Mouse (Mus musculus): ENCODE measurements around the gene Sox10. TPM values are rescaled to one million over a fixed set of nuclear protein-coding genes. Genes with fewer than 3 reads are reported as not detected.

Sox10 gene
- not detected for polyA plus RNA-seq (2021)

DNA sequence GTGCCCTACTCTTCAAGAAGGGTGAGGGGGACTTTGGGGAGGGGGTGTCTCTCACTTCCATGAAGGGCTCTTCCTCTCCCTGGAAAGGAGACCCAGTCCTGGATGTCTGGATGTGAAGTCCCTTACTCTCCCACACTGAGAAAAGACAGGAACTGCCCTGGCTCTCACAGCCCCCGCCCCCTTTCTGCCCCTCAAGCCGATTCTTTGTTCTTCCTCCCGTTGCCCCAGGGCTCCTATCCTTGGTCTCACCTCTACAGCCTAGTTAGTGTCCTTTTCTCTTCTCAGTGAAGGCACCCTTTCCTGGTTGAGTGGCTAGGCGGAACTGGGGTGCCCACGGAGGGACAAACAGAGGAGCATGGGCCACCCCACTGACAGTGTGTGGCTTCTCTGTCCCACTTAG lies at the start of gene Sox10:
TSS of gene Sox10 (minus strand) at position 101 of the 400 bp plus-strand sequence.
- peaks cover 7% of the 10 kb centered on the region for H3K27me3 ChIP-seq
- POLR2A ChIA-PET: no interaction called here
- DNase-seq (ENCODE audit: low read depth, low spot score) (no peak), ATAC-seq (no peak)
- in situ Hi-C loops (cut with MboI; ENCODE audit: low pct_unique_long_range_greater_than_20kb): no loop called here
- no peak for TF ChIP-seq CTCF (IDR thresholded peaks at IDR 0.05)
- CTCF ChIA-PET: no interaction called here

DNA sequence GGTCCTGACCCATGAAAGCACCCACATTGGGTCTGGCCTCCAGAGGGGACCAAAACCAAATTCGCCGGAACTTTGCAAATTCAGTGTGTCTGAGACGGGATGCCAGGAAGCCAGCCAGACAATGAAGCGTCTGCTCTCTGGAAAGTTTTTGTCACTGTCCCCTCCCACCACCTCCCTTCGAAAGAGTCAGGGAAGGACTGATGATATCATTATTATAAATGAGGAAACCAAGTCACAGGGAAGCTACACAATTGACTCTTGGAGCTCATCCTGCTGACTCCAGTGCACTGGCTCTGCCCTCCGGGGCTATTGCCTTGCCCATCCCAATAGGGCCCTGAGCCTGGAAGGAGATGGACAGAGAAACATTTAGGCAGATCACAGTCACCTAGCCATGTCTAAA lies 48.6 kb upstream of the Sox10 start:
- POLR2A ChIA-PET: no interaction called here
- DNase-seq (ENCODE audit: low read depth, low spot score) (no peak), ATAC-seq (no peak)
- no peaks in the 10 kb centered on the region for H3K27me3 ChIP-seq
- in situ Hi-C loops (cut with MboI; ENCODE audit: low pct_unique_long_range_greater_than_20kb): loop anchor here (25.0 kb wide), 1 partner anchor 674 kb away; the partner anchor contains the start of gene Apobec3
- TF ChIP-seq CTCF (IDR thresholded peaks at IDR 0.05): no peak
- CTCF ChIA-PET: no interaction called here

DNA sequence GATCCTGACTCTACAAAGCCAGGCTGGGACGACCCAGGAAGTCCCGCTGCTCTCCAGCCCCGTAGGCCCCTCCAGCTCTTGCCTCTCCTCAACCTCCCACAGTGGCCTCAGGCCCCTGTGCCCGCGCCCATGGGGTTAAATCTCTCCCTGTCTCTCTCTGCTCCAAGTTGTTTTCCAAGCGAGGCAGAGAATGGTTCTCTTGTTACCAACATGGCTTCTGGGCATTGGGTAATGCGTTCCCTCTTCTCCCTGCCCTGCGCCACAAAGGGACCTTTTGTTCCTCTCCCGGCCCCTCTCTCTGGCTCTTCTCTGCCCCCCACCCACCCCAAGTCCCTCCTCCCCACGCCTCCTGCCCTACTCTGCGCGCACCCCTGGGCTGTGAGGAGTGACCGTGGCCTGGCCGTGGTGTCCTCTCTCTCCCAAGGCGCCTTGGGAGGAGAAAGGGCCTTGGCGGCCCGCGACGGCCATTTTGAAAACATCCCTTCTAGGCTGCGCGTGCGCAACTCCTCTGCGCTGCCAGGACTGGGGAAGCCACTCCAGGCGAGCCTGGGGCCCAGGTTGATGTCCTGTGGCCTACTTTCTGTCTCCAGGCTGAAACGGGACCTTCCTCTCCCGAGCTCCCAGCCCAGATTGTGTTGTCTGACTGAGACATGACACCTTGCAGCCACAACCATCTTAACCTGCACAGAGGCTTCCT lies 47.9 kb upstream of the Sox10 start:
- ATAC-seq (no peak), DNase-seq (ENCODE audit: low read depth, low spot score) (no peak)
- no peak for TF ChIP-seq CTCF (IDR thresholded peaks at IDR 0.05)
- no peaks in the 10 kb centered on the region for H3K27me3 ChIP-seq
- in situ Hi-C loops (cut with MboI; ENCODE audit: low pct_unique_long_range_greater_than_20kb): loop anchor here (25.0 kb wide), 1 partner anchor 674 kb away; the partner anchor contains the start of gene Apobec3
- ChIA-PET CTCF (interaction anchor here (1.0 kb wide), 1 partner anchor 10 kb away, joined by 3 read pairs; no protein-coding TSS in a partner anchor), POLR2A (no interaction called here)

DNA sequence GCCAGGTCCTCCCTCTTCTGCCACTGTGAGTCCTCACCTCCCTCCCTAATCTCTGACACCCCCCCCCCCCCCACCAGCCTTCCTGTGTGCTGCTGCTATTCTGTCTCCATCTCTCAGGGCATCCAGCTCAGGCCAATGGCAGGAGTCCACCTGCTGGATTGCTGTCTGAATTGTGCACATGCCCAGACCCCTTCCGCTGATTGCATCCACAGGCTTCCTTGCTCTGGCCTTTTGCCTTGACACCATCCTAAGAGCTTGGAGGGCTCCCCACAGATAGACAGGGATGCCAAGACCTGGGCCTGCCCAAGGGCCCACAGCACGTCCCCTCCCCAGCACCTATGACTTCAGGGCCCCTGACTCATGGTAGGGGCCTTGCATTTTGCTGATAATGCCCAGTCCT lies 45.3 kb upstream of the Sox10 start:
- in situ Hi-C loops (cut with MboI; ENCODE audit: low pct_unique_long_range_greater_than_20kb): loop anchor here (25.0 kb wide), 1 partner anchor 677 kb away; the partner anchor contains the start of gene Apobec3
- no peak for DNase-seq (ENCODE audit: low read depth, low spot score)
- no peak for ATAC-seq
- H3K27me3 ChIP-seq: no peaks in the 10 kb centered on the region
- ChIA-PET POLR2A (no interaction called here), CTCF (no interaction called here)
- TF ChIP-seq CTCF (IDR thresholded peaks at IDR 0.05): no peak

DNA sequence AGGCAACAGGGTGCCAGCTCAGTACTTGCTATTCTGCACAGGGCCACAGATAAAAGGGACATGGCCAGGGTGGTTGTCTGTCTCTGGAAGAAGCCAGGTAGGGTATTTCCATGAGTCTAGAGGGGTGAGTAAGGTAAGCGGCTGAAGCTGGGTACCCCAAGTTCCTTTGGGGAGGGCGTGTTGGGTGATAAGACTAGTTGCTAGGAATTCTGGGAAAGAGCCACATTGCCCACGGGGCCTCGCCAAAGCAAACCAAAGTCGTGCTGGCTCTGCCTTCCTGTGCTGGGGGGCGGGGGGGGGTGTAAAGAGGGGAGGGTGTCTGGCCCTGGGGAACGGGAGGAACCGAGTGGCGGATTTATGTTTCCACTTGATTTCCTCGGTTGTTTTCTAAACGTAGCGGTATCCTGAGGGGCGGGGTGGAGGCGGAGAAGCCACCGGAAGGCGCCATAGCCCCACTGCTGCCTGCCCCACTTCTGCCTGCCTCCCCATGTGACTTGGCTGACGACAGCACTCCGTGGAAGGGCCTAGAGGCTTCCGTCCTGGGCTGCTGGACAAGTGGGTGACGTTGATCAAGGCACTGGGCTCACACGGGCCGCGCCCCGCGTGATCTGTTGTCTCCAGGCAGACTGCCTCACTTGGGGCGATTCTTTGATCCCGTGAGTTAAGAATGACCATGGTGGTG lies 43.9 kb upstream of the Sox10 start:
- TF ChIP-seq CTCF (IDR thresholded peaks at IDR 0.05): no peak

DNA sequence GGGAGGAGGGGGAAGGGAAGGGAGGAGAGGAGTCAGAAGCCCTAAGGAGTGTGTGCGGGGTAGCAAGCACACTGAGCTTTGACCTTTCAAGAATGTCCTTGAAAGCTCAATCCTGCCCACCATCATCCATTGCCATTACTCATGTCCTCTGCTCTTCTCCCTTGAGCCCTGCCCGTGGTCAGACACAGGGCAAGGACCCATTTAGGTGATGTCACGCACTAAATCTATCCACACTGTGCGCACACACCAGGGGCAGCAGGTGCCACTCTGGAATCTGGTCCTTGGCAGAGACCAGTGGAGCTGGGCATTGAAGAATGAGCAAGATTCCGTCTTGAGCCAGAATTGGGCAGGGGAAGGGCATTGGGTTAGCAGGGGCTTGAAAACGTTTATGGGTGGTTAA lies 43.2 kb upstream of the Sox10 start:
- DNase-seq (ENCODE audit: low read depth, low spot score) (no peak), ATAC-seq (no peak)
- POLR2A ChIA-PET: no interaction called here
- no peak for TF ChIP-seq CTCF (IDR thresholded peaks at IDR 0.05)
- CTCF ChIA-PET: interaction anchor here (0.7 kb wide), 1 partner anchor 12 kb away, joined by 3 read pairs; no protein-coding TSS in a partner anchor
- in situ Hi-C loops (cut with MboI; ENCODE audit: low pct_unique_long_range_greater_than_20kb): loop anchor here (25.0 kb wide), 1 partner anchor 679 kb away; the partner anchor contains the start of gene Apobec3
- peaks cover 7% of the 10 kb centered on the region for H3K27me3 ChIP-seq

More for the DNA sequence above, 43.9 kb upstream of the Sox10 start:
- ATAC-seq: no peak
- peaks cover 7% of the 10 kb centered on the region for H3K27me3 ChIP-seq
- no peak for DNase-seq (ENCODE audit: low read depth, low spot score)
- in situ Hi-C loops (cut with MboI; ENCODE audit: low pct_unique_long_range_greater_than_20kb): loop anchor here (25.0 kb wide), 1 partner anchor 678 kb away; the partner anchor contains the start of gene Apobec3
- CTCF ChIA-PET: no interaction called here
- POLR2A ChIA-PET: no interaction called here

DNA sequence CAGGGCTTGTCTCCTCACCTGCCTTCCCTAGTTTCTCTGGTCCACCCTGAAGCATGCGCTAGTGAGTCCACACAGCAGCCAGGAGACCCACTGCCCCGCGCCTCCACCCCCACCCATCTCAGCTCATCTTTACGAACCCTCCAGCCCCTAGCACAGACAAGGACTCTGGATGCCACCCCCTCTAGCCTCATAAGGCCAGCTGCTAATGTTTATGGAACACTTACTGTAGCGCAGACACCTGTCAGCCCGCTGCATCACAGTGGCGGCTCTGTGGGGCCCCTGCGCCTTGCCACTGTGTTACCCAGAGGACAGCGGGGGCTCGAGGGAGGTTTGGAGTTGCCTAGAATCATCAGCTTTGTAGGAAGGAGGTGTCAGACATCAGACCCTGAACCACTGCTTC lies 37.5 kb upstream of the Sox10 start:
- in situ Hi-C loops (cut with MboI; ENCODE audit: low pct_unique_long_range_greater_than_20kb): loop anchor here (25.0 kb wide), 1 partner anchor 685 kb away; the partner anchor contains the start of gene Apobec3
- ChIA-PET POLR2A (no interaction called here), CTCF (no interaction called here)
- no peak for DNase-seq (ENCODE audit: low read depth, low spot score)
- TF ChIP-seq CTCF (IDR thresholded peaks at IDR 0.05): no peak
- ATAC-seq: no peak
- H3K27me3 ChIP-seq: peaks cover 11% of the 10 kb centered on the region

DNA sequence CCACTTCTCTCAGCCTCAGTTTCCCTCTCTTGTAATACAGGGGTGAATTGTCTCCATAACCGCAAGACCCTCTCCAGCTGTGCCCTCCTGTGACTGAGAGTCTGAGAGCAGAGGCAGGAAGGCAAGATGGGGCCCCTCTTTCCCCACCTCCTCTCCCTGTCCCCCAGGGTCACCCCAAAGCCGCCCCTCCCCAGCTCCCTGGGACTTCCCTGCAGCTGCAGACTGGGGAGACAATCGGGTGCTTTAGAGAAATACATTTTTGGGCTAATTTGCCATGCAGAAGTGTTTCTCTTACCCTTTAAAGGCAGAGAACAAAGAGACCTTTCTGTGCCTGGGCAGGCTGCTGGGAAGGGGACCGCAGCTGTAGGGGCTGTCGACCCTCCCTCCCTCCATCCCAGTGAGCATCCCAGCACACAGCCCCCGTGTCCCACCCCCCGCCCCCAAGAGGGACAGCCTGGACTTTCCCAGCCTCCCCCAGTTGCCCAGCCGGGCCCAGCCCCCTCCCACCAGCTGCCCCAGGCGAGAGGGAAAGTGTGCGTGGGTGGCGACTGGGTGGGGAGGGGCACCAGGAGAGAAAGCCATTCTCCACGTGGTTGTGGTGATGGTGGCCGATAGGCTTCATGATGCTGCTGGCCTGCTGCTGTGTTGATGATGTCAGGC lies 36.6 kb upstream of the Sox10 start:
- CTCF ChIA-PET: no interaction called here
- no peak for TF ChIP-seq CTCF (IDR thresholded peaks at IDR 0.05)
- no peak for DNase-seq (ENCODE audit: low read depth, low spot score)
- no peak for ATAC-seq
- POLR2A ChIA-PET: no interaction called here
- H3K27me3 ChIP-seq: peaks cover 11% of the 10 kb centered on the region
- in situ Hi-C loops (cut with MboI; ENCODE audit: low pct_unique_long_range_greater_than_20kb): loop anchor here (25.0 kb wide), 1 partner anchor 686 kb away; the partner anchor contains the start of gene Apobec3

DNA sequence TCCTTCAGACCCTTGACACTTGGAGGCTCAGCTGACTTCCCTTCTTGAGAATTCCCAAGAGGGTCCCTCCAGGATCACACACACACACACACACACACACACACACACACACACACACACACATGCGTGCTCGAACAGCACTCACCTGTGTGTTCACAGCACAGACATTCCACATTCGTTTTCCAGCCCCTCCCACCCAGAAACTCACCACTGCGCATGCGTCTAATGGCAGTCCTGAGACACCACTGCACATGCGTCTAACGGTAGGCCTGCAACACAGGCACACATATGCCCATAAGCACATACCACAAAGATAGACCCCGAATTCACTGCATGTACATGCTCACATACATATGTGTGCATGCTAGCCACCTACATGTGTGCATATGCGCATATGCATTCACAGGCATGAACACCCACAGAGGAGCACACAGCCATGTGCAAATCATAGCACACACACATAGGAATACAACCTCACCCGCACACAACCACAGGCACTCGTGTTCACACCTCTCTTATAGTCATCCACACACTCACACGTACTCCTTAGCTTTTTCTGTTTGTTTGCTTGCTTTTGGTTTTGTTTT lies 34.4 kb upstream of the Sox10 start:
- ChIA-PET POLR2A (no interaction called here), CTCF (interaction anchor here (1.1 kb wide), 1 partner anchor 24 kb away, joined by 3 read pairs; no protein-coding TSS in a partner anchor)
- peaks cover 4% of the 10 kb centered on the region for H3K27me3 ChIP-seq
- in situ Hi-C loops (cut with MboI; ENCODE audit: low pct_unique_long_range_greater_than_20kb): no loop called here
- no peak for TF ChIP-seq CTCF (IDR thresholded peaks at IDR 0.05)
- DNase-seq (ENCODE audit: low read depth, low spot score): no peak
- no peak for ATAC-seq

DNA sequence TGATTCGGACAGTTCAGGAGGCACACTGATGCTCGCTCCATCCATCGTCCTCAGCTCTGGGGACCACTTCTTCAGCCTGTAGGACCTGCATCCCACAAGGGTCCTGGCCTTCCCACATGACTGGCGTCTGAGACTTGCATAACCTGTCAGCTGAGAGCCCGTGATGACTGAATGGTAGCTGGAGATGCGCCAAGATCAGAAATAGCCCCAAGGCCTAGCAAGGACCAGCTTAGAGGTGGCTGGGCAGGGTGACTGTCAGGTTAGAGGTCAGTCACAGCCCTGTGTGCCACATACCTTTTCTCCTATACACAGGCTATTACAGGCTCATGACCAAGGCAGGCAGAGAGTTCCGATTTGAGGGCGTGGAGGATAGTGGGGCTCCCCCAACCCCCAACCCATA lies 30.5 kb upstream of the Sox10 start:
- no peaks in the 10 kb centered on the region for H3K27me3 ChIP-seq
- in situ Hi-C loops (cut with MboI; ENCODE audit: low pct_unique_long_range_greater_than_20kb): no loop called here

More for the DNA sequence above, 30.5 kb upstream of the Sox10 start:
- TF ChIP-seq CTCF (IDR thresholded peaks at IDR 0.05): no peak
- no peak for DNase-seq (ENCODE audit: low read depth, low spot score)
- ChIA-PET POLR2A (no interaction called here), CTCF (no interaction called here)
- no peak for ATAC-seq
